Mouse (Mus musculus) liver, embryonic 16.5 days (tissue): ENCODE measurements around the gene Mcub. TPM values are rescaled to one million over a fixed set of nuclear protein-coding genes. Genes with fewer than 3 reads are reported as not detected.

Experiments used
- ATAC-seq: fragments of 200-750 bp; cut with Nextera tagmentation; 2 replicates; pipeline ENCODE4 v1.8.0; 2017; ENCODE audit warnings: low read depth, mild to moderate bottlenecking, moderate number of reproducible peaks, moderate library complexity
- H3K27ac ChIP-seq: fragments of 300-500 bp; sonication (generic); 2 replicates; pipeline ENCODE4 v1.5.1; 2014; ENCODE audit warnings: mild to moderate bottlenecking, low read length
- H3K27me3 ChIP-seq: fragments of 300-500 bp; sonication (generic); 2 replicates; pipeline ENCODE4 v1.6.1; 2014; ENCODE audit warnings: low read depth, low read length, mixed read lengths; ENCODE audit not compliant: control insufficient read depth, insufficient read depth
- H3K36me3 ChIP-seq: fragments of 300-500 bp; sonication (generic); 2 replicates; pipeline ENCODE4 v1.6.1; 2014; ENCODE audit warnings: mild to moderate bottlenecking; ENCODE audit not compliant: control insufficient read depth, insufficient read depth
- H3K4me1 ChIP-seq: fragments of 300-500 bp; sonication (generic); 2 replicates; pipeline ENCODE4 v1.6.1; 2014; ENCODE audit warnings: low read depth, low read length, mixed read lengths; ENCODE audit not compliant: control insufficient read depth
- H3K4me2 ChIP-seq: fragments of 300-500 bp; sonication (generic); 2 replicates; pipeline ENCODE4 v1.6.1; 2014; ENCODE audit warnings: low read depth, low read length, mixed read lengths
- H3K4me3 ChIP-seq: fragments of 300-500 bp; sonication (generic); 2 replicates; pipeline ENCODE4 v1.5.1; 2014; ENCODE audit warnings: low read depth, mild to moderate bottlenecking, low read length
- H3K9ac ChIP-seq: fragments of 300-500 bp; sonication (generic); 2 replicates; pipeline ENCODE4 v1.6.1; 2014; ENCODE audit warnings: low read depth, low read length
- H3K9me3 ChIP-seq: fragments of 300-500 bp; sonication (generic); replicated peaks from 2 replicates; pipeline ENCODE4 v1.6.1; 2016; ENCODE audit warnings: low read length; ENCODE audit not compliant: control insufficient read depth
- WGBS: fragments of 180-500 bp; shearing (Covaris S2); extraction: QIAGEN DNeasy Blood & Tissue Kit; methylation state at CpG from one replicate; pipeline ENCODE4 v1.1.7; 2014; ENCODE audit not compliant: insufficient replicate concordance; 5-methylcytosine and 5-hydroxymethylcytosine counted together
- polyA plus RNA-seq: library from polyadenylated mRNA; unstranded; fragments of >200 nt; fragmentation: Nextera tagmentation; extraction: Ambion mirVana; gene quantifications from 2 replicates; pipeline ENCODE4 v1.2.1, GENCODE M21; 2015

The Mcub gene
- polyA plus RNA-seq, 1 experiment from 2014 or later, result 15.4 TPM

GRCm38 (mm10) chr3:129917424-129917823, 52.6 kb downstream of the Mcub start:
- 69% methylated on average over 3 of the region's 3 CpGs for WGBS
- no peaks in the 10 kb centered on the region for H3K27me3 ChIP-seq
- H3K9ac ChIP-seq, result no peak overlapping the region
- H3K27ac ChIP-seq, result no peak overlapping the region
- H3K4me1 ChIP-seq, result no peaks in the 10 kb centered on the region
- no peak overlapping the region for H3K4me3 ChIP-seq
- ATAC-seq, result no peak
- 0 out of 2 replicates have a peak, but pooled peaks cover 4% of the 10 kb centered on the region for H3K36me3 ChIP-seq
- no peaks in the 10 kb centered on the region for H3K9me3 ChIP-seq
- no peak overlapping the region for H3K4me2 ChIP-seq

GRCm38 (mm10) chr3:129913241-129913640, 56.8 kb downstream of the Mcub start:
- Histone ChIP-seq H3K9ac (no peak overlapping the region), H3K27me3 (no peaks in the 10 kb centered on the region), H3K4me1 (no peaks in the 10 kb centered on the region), H3K27ac (no peak overlapping the region), H3K4me2 (no peak overlapping the region), H3K4me3 (no peak overlapping the region), H3K36me3 (peaks cover 23% of the 10 kb centered on the region), H3K9me3 (no peaks in the 10 kb centered on the region)
- WGBS, result 87% methylated on average over 13 of the region's 13 CpGs
- ATAC-seq, result no peak

DNA sequence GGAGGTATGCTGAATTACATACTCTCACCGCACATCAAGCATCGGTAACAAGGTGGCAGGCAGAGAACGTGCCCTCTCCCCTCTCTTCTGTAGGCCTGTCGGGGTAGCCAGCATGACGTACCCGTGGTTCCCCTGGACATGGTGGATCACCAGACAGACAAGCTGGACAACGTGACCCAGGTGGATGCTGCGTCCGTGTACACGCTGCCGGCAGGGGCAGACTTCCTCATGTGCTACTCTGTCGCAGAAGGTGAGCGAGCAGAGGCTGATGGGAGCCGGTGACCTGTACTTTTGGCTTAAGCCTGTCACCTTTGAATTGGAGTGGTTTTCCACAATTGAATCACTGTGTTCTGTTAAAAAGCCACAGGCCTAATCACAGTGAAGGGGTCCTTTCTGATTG, 58.0 kb downstream of the Mcub start:
- H3K9ac ChIP-seq, result no peak overlapping the region
- H3K36me3 ChIP-seq, result peaks cover 23% of the 10 kb centered on the region
- no peaks in the 10 kb centered on the region for H3K9me3 ChIP-seq
- no peaks in the 10 kb centered on the region for H3K4me1 ChIP-seq
- no peak overlapping the region for H3K4me3 ChIP-seq
- no peak overlapping the region for H3K27ac ChIP-seq
- no peak overlapping the region for H3K4me2 ChIP-seq
- H3K27me3 ChIP-seq, result no peaks in the 10 kb centered on the region
- 88% methylated on average over 14 of the region's 14 CpGs for WGBS
- no peak for ATAC-seq

DNA sequence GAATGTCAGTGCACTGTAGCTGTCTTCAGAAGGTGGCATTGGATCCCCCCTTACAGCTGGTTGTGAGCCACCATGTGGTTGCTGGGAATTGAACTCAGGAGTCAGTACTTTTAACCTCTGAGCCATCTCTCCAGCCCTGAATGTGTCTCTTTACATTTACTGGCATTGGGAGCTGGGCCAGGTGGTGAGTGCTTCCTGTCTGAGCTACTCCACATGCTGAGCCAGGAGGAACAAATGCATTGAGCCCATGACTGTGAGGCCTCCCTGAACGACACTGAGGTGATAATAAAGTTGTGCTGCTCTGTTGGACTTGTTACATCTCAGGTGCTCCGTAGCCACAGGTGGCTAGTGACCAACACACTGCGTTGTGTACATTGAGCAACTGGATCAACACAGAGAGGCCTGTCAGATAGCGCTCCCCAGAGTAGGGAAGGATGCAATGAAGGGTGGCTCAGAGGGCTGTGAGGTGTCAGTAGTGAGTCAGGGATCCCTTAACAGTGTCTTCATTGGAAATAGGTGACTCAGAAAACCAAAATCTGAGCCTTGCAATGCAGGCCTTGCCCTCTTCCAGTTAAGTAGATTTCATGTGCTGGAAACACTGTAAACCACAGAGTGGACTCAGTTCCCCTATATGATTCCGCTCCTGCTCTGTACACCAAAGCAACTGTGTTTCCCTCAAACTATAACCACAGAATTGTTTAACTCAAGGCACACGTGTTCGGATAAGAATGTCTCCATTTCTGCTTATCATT, 65.4 kb downstream of the Mcub start:
- Histone ChIP-seq H3K9ac (no peak overlapping the region), H3K4me2 (no peak overlapping the region), H3K4me3 (no peak overlapping the region), H3K9me3 (no peaks in the 10 kb centered on the region), H3K27ac (no peak overlapping the region), H3K4me1 (peaks cover 22% of the 10 kb centered on the region), H3K36me3 (peaks cover 12% of the 10 kb centered on the region), H3K27me3 (no peaks in the 10 kb centered on the region)
- WGBS, result 51% methylated on average over 7 of the region's 7 CpGs
- ATAC-seq, result no peak

DNA sequence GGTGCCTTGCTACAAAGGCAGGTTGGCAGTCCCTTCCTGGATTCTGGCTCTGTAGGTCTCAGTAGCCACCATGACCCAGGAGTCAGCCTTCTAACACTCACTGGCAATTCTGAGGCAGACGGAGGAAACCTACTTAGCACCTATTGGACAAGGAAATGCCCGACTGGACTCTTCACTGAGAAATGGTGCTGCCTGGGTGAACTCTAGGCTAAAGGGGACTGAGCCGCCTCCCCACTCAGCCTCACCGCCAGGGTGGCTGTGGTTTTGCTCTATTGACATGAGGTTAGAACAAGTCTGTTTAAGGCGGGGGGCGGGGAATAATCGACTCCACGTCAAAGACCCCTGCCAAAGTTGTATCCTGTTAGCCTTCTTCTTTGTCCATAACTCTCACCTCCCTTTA, 66.1 kb downstream of the Mcub start:
- Histone ChIP-seq H3K9me3 (no peaks in the 10 kb centered on the region), H3K27me3 (no peaks in the 10 kb centered on the region), H3K36me3 (peaks cover 5% of the 10 kb centered on the region; the same call in 1 of the 2 replicates), H3K4me1 (peaks cover 22% of the 10 kb centered on the region), H3K27ac (no peak overlapping the region), H3K9ac (no peak overlapping the region), H3K4me3 (no peak overlapping the region), H3K4me2 (no peak overlapping the region)
- 56% methylated on average over 8 of the region's 8 CpGs for WGBS
- ATAC-seq, result no peak

GRCm38 (mm10) chr3:129903369-129903768, 66.6 kb downstream of the Mcub start:
- H3K4me1 ChIP-seq, result peaks cover 22% of the 10 kb centered on the region
- ATAC-seq, result no peak
- no peak overlapping the region for H3K4me2 ChIP-seq

GRCm38 (mm10) chr3:129901271-129901809, 68.7 kb downstream of the Mcub start, which contains the start of gene Casp6:
Gene Casp6 (plus strand): TSS chr3:129901425.
- peak; percentile 96 for ATAC-seq
- H3K4me2 ChIP-seq, result peak within 1 kb of the TSS; percentile 66
- no peaks in the 10 kb centered on the region for H3K9me3 ChIP-seq
- H3K9ac ChIP-seq, result peak within 1 kb of the TSS; percentile 68
- peaks cover 22% of the 10 kb centered on the region for H3K4me1 ChIP-seq
- H3K4me3 ChIP-seq, result peak within 1 kb of the TSS; percentile 71
- H3K27me3 ChIP-seq, result no peaks in the 10 kb centered on the region
- H3K36me3 ChIP-seq, result no peaks in the 10 kb centered on the region
- H3K27ac ChIP-seq, result peak within 1 kb of the TSS; percentile 64
- WGBS, result under 1% methylated on average over 34 of the region's 34 CpGs

More at GRCm38 (mm10) chr3:129903369-129903768, 66.6 kb downstream of the Mcub start:
- H3K27ac ChIP-seq, result no peak overlapping the region
- no peaks in the 10 kb centered on the region for H3K9me3 ChIP-seq
- 70% methylated on average over 3 of the region's 3 CpGs for WGBS
- H3K27me3 ChIP-seq, result no peaks in the 10 kb centered on the region
- 0 out of 2 replicates have a peak, but pooled peaks cover 1% of the 10 kb centered on the region for H3K36me3 ChIP-seq
- no peak overlapping the region for H3K9ac ChIP-seq
- no peak overlapping the region for H3K4me3 ChIP-seq

DNA sequence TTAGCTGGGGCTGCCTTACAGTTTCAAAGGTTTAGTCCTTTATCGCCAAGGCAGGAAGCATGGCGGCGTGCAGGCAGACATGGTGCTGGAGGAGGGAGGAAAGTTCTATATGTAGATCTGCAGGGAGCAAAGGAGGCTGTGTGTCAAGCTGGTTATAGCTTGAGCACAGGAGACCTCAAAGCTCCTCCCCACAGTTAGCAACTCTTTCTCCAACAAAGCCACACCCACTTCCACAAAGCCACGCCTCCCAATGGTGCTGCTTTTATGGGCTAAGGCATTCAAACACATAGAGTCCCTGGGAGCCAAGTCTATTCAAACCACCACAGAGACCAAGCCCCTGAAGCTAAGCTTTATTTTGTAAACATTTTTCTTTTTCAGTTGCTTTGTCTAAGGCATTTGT, 71.1 kb downstream of the Mcub start:
- no peak for ATAC-seq
- peaks cover 25% of the 10 kb centered on the region for H3K4me1 ChIP-seq
- no peak overlapping the region for H3K4me3 ChIP-seq
- no peaks in the 10 kb centered on the region for H3K27me3 ChIP-seq
- H3K9me3 ChIP-seq, result no peaks in the 10 kb centered on the region
- no peak overlapping the region for H3K4me2 ChIP-seq
- no peaks in the 10 kb centered on the region for H3K36me3 ChIP-seq
- WGBS, result 60% methylated on average over 4 of the region's 4 CpGs
- H3K9ac ChIP-seq, result no peak overlapping the region
- H3K27ac ChIP-seq, result no peak overlapping the region

GRCm38 (mm10) chr3:129896591-129896990, 73.4 kb downstream of the Mcub start:
- peaks cover 8% of the 10 kb centered on the region for H3K36me3 ChIP-seq

More at GRCm38 (mm10) chr3:129896591-129896990, 73.4 kb downstream of the Mcub start:
- ATAC-seq, result no peak
- Histone ChIP-seq H3K4me2 (no peak overlapping the region), H3K27ac (no peak overlapping the region), H3K9me3 (no peaks in the 10 kb centered on the region), H3K4me3 (no peak overlapping the region), H3K9ac (no peak overlapping the region), H3K4me1 (peaks cover 9% of the 10 kb centered on the region), H3K27me3 (no peaks in the 10 kb centered on the region)
- 60% methylated on average over 6 of the region's 6 CpGs for WGBS
